Mouse (Mus musculus): ENCODE measurements around the gene Bcl11a. TPM values are rescaled to one million over a fixed set of nuclear protein-coding genes. Genes with fewer than 3 reads are reported as not detected.

Gene Bcl11a
- polyA plus RNA-seq, 1 experiment from 2014 or later: 5.9 TPM

- ATAC-seq: peak; percentile 94
- Histone ChIP-seq H3K4me3 (ENCODE audit: low read depth, low read length) (no peak overlapping the region), H3K27me3 (replicated peaks; ENCODE audit: control insufficient read depth, insufficient read depth, low read length) (no peaks in the 10 kb centered on the region), H3K27ac (ENCODE audit: low read depth, low read length) (peak overlapping the region; percentile 75), H3K36me3 (ENCODE audit: control insufficient read depth, insufficient read depth) (no peaks in the 10 kb centered on the region), H3K4me2 (replicated peaks; ENCODE audit: low read depth) (no peak overlapping the region; the same call in 1 of the 2 replicates), H3K4me1 (replicated peaks; ENCODE audit: control insufficient read depth, insufficient read depth, low read length) (peaks cover 20% of the 10 kb centered on the region), H3K9ac (ENCODE audit: low read depth, low read length) (no peak overlapping the region), H3K9me3 (ENCODE audit: control insufficient read depth) (no peaks in the 10 kb centered on the region)
- 44% methylated on average over 1 of the region's 1 CpGs for WGBS
- no peak for TF ChIP-seq CTCF (IDR thresholded peaks at IDR 0.05; ENCODE audit: low read depth)
Observed at GRCm38 (mm10) chr11:24146437-24146836, 68.6 kb downstream of the Bcl11a start.

- Histone ChIP-seq H3K4me2 (replicated peaks; ENCODE audit: low read depth) (no peak overlapping the region), H3K36me3 (ENCODE audit: control insufficient read depth, insufficient read depth) (no peaks in the 10 kb centered on the region), H3K4me1 (replicated peaks; ENCODE audit: control insufficient read depth, insufficient read depth, low read length) (peaks cover 20% of the 10 kb centered on the region), H3K9me3 (ENCODE audit: control insufficient read depth) (no peaks in the 10 kb centered on the region), H3K27ac (ENCODE audit: low read depth, low read length) (0 out of 2 replicates have a peak overlapping the region, but pooled peaks have one; percentile 75), H3K27me3 (replicated peaks; ENCODE audit: control insufficient read depth, insufficient read depth, low read length) (no peaks in the 10 kb centered on the region), H3K4me3 (ENCODE audit: low read depth, low read length) (no peak overlapping the region), H3K9ac (ENCODE audit: low read depth, low read length) (no peak overlapping the region)
- ATAC-seq: no peak
- no peak for TF ChIP-seq CTCF (IDR thresholded peaks at IDR 0.05; ENCODE audit: low read depth)
- 52% methylated on average over 6 of the region's 6 CpGs for WGBS
Observed at GRCm38 (mm10) chr11:24147698-24148097, 69.8 kb downstream of the Bcl11a start.

- no peak for TF ChIP-seq CTCF (IDR thresholded peaks at IDR 0.05; ENCODE audit: low read depth)
- no peak for ATAC-seq
- WGBS: 75% methylated on average over 3 of the region's 3 CpGs
- Histone ChIP-seq H3K4me3 (ENCODE audit: low read depth, low read length) (no peak overlapping the region), H3K27me3 (replicated peaks; ENCODE audit: control insufficient read depth, insufficient read depth, low read length) (no peaks in the 10 kb centered on the region), H3K9ac (ENCODE audit: low read depth, low read length) (no peak overlapping the region), H3K4me1 (replicated peaks; ENCODE audit: control insufficient read depth, insufficient read depth, low read length) (peaks cover 20% of the 10 kb centered on the region), H3K9me3 (ENCODE audit: control insufficient read depth) (no peaks in the 10 kb centered on the region), H3K36me3 (ENCODE audit: control insufficient read depth, insufficient read depth) (no peaks in the 10 kb centered on the region), H3K4me2 (replicated peaks; ENCODE audit: low read depth) (no peak overlapping the region), H3K27ac (ENCODE audit: low read depth, low read length) (no peak overlapping the region)
Observed at GRCm38 (mm10) chr11:24148545-24148944, 70.7 kb downstream of the Bcl11a start.

GRCm38 (mm10) chr11:24149462-24150220 is 71.8 kb downstream of the Bcl11a start:
- Histone ChIP-seq H3K9me3 (ENCODE audit: control insufficient read depth) (no peaks in the 10 kb centered on the region), H3K4me2 (replicated peaks; ENCODE audit: low read depth) (no peak overlapping the region), H3K4me1 (replicated peaks; ENCODE audit: control insufficient read depth, insufficient read depth, low read length) (peaks cover 20% of the 10 kb centered on the region), H3K4me3 (ENCODE audit: low read depth, low read length) (no peak overlapping the region), H3K9ac (ENCODE audit: low read depth, low read length) (no peak overlapping the region), H3K36me3 (ENCODE audit: control insufficient read depth, insufficient read depth) (no peaks in the 10 kb centered on the region), H3K27me3 (replicated peaks; ENCODE audit: control insufficient read depth, insufficient read depth, low read length) (no peaks in the 10 kb centered on the region), H3K27ac (ENCODE audit: low read depth, low read length) (no peak overlapping the region)
- WGBS: 72% methylated on average over 9 of the region's 9 CpGs
- no peak for ATAC-seq
- TF ChIP-seq CTCF (IDR thresholded peaks at IDR 0.05; ENCODE audit: low read depth): no peak

GRCm38 (mm10) chr11:24152076-24152784 is 74.4 kb downstream of the Bcl11a start:
- no peak for ATAC-seq

GRCm38 (mm10) chr11:24153049-24153448 is 75.2 kb downstream of the Bcl11a start:
- Histone ChIP-seq H3K36me3 (ENCODE audit: control insufficient read depth, insufficient read depth) (no peaks in the 10 kb centered on the region), H3K9ac (ENCODE audit: low read depth, low read length) (no peak overlapping the region), H3K4me3 (ENCODE audit: low read depth, low read length) (no peak overlapping the region), H3K4me1 (replicated peaks; ENCODE audit: control insufficient read depth, insufficient read depth, low read length) (peaks cover 4% of the 10 kb centered on the region; the same call in 1 of the 2 replicates), H3K9me3 (ENCODE audit: control insufficient read depth) (no peaks in the 10 kb centered on the region), H3K4me2 (replicated peaks; ENCODE audit: low read depth) (no peak overlapping the region), H3K27me3 (replicated peaks; ENCODE audit: control insufficient read depth, insufficient read depth, low read length) (no peaks in the 10 kb centered on the region), H3K27ac (ENCODE audit: low read depth, low read length) (no peak overlapping the region)
- no peak for ATAC-seq
- TF ChIP-seq CTCF (IDR thresholded peaks at IDR 0.05; ENCODE audit: low read depth): no peak
- WGBS: 59% methylated on average over 10 of the region's 10 CpGs

More at GRCm38 (mm10) chr11:24152076-24152784, 74.4 kb downstream of the Bcl11a start:
- Histone ChIP-seq H3K36me3 (ENCODE audit: control insufficient read depth, insufficient read depth) (no peaks in the 10 kb centered on the region), H3K9ac (ENCODE audit: low read depth, low read length) (no peak overlapping the region), H3K4me1 (replicated peaks; ENCODE audit: control insufficient read depth, insufficient read depth, low read length) (peaks cover 9% of the 10 kb centered on the region; the same call in 1 of the 2 replicates), H3K27ac (ENCODE audit: low read depth, low read length) (no peak overlapping the region), H3K4me2 (replicated peaks; ENCODE audit: low read depth) (no peak overlapping the region), H3K27me3 (replicated peaks; ENCODE audit: control insufficient read depth, insufficient read depth, low read length) (no peaks in the 10 kb centered on the region), H3K9me3 (ENCODE audit: control insufficient read depth) (no peaks in the 10 kb centered on the region), H3K4me3 (ENCODE audit: low read depth, low read length) (no peak overlapping the region)
- TF ChIP-seq CTCF (IDR thresholded peaks at IDR 0.05; ENCODE audit: low read depth): no peak
- WGBS: 92% methylated on average over 7 of the region's 7 CpGs
